Mouse (Mus musculus) hematopoietic multipotent progenitor cell, adult 10-12 weeks (in vitro differentiated cells): Measurements from ENCODE around the gene Ms4a7. TPM values are rescaled to one million over a fixed set of nuclear protein-coding genes. Genes with fewer than 3 reads are reported as not detected.

Experiments used
- polyA plus RNA-seq: library from polyadenylated mRNA; stranded (reverse); fragments of >175 nt; gene quantifications from 2 replicates; pipeline ENCODE4 v1.2.3, GENCODE M21; 2012; ENCODE audit warnings: low replicate concordance

Gene Ms4a7
- polyA plus RNA-seq, result 0.53 and 3.8 TPM in 2 replicates

GRCm38 (mm10) chr19:11335932-11336331 lies at the start of gene Ms4a7:
Ms4a7 (minus strand) TSS chr19:11336146.

DNA sequence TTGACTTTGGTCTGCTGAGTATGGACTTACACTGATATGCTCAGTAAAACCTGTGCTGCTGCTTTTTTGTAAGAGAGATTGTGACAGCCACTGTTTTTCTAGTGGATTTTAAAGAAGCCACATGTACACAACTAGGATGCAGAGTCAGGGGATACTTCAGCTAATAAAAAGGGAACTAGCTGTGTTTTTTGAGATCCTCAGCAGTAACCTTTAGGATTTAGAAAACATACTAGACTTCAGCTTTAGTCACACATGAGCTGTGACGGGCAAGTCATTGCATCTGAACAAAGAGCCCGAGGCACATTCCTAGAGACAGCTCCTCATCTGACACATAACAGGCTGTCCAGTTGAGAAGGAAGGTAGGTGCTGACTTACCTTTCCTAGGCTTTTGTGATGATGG lies 39.3 kb upstream of the Ms4a7 start, which contains the start of gene Ms4a4a:
TSS of gene Ms4a4a (plus strand) at position 251 of the 400 bp plus-strand sequence.

GRCm38 (mm10) chr19:11314354-11314753 lies 21.6 kb downstream of the Ms4a7 start, which contains the start of gene Ms4a14:
Ms4a14 (minus strand) TSS chr19:11314454.

DNA sequence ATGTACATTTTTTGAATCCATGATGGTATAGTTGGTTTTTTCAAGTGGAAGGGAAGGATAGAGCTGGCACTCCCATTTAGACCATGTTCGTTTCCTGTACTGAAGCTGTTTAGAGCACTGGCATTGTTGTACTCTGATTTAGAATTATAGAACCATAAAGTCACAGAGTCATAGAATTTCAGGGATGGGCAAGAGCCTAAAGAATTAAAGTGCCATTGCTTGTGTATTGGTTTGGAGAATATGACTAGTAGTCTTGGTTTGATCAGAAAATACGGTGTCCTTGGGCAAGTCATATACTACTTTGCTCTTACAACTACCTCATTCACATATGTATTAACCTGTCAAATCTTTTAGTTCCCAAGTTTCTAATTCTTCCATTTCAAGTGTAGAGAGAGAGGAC lies 52.2 kb downstream of the Ms4a7 start, which contains the start of gene Ms4a5:
TSS of gene Ms4a5 (minus strand) at position 101 of the 400 bp plus-strand sequence.

Other genes with a start within 250 kb of the Ms4a7 start
- not detected in 2 replicates for gene 1700017D01Rik, start 205.3 kb downstream of the Ms4a7 start, polyA plus RNA-seq
- gene 1700025F22Rik, start 170.8 kb downstream of the Ms4a7 start, polyA plus RNA-seq, result not detected in 2 replicates
- gene Ms4a13, start 139.4 kb downstream of the Ms4a7 start, polyA plus RNA-seq, result not detected in 2 replicates
- not detected in 2 replicates for gene Ms4a12, start 103.7 kb downstream of the Ms4a7 start, polyA plus RNA-seq
- gene Ms4a1, start 69.9 kb downstream of the Ms4a7 start, polyA plus RNA-seq, result 12.1 and 66.2 TPM in 2 replicates
- gene Ms4a5, start 52.3 kb downstream of the Ms4a7 start, polyA plus RNA-seq, result not detected in 2 replicates
- 0.03 and 0.04 TPM in 2 replicates for gene Ms4a14, start 21.7 kb downstream of the Ms4a7 start, polyA plus RNA-seq
- gene Ms4a4a, start 39.4 kb upstream of the Ms4a7 start, polyA plus RNA-seq, result 0.63 and 0.94 TPM in 2 replicates
- gene Ms4a4c, start 68.6 kb upstream of the Ms4a7 start, polyA plus RNA-seq, result 2.2 and 13.7 TPM in 2 replicates
- gene Ms4a4b, start 107.4 kb upstream of the Ms4a7 start, polyA plus RNA-seq, result 75.3 and 75.9 TPM in 2 replicates
- gene Ms4a6c, start 133.2 kb upstream of the Ms4a7 start, polyA plus RNA-seq, result 5.7 and 8.1 TPM in 2 replicates
- 1.1 and 8.0 TPM in 2 replicates for gene Gm8369, start 149.8 kb upstream of the Ms4a7 start, polyA plus RNA-seq
- gene Ms4a6b, start 180.4 kb upstream of the Ms4a7 start, polyA plus RNA-seq, result 15.2 and 18.3 TPM in 2 replicates
- gene Ms4a4d, start 200.7 kb upstream of the Ms4a7 start, polyA plus RNA-seq, result 0.22 TPM in 1 of 2 replicates, not detected in the other